Mouse (Mus musculus): ENCODE results near the gene Rhoj.
"Not testable (repeated sequence)": the region's sequence is repeated elsewhere in the genome, so short reads cannot be mapped to it uniquely, and the experiment has no call there.

The Rhoj gene

GRCm38 (mm10) chr12:75349537-75349936 is 41.4 kb downstream of the Rhoj start:
- not testable (repeated sequence) for DNase-seq (ENCODE audit: low spot score in 2 of 2)

GRCm38 (mm10) chr12:75350750-75351149 is 42.6 kb downstream of the Rhoj start:
- no peak for DNase-seq (ENCODE audit: low spot score in 2 of 2)

- no peak for DNase-seq (ENCODE audit: low spot score in 2 of 2)
Observed at GRCm38 (mm10) chr12:75351846-75352245, 43.7 kb downstream of the Rhoj start.

GRCm38 (mm10) chr12:75352410-75352809 is 44.3 kb downstream of the Rhoj start:
- DNase-seq (ENCODE audit: low spot score in 2 of 2), result no peak

- DNase-seq (ENCODE audit: low spot score in 2 of 2), result no peak
Observed at GRCm38 (mm10) chr12:75354354-75354753, 46.2 kb downstream of the Rhoj start.

- no peak for DNase-seq (ENCODE audit: low spot score in 2 of 2)
Observed at GRCm38 (mm10) chr12:75357781-75358180, 49.7 kb downstream of the Rhoj start.

GRCm38 (mm10) chr12:75358714-75359113 is 50.6 kb downstream of the Rhoj start:
- DNase-seq (ENCODE audit: low spot score in 2 of 2), result peak in 1 of 2 experiments; percentile 4

GRCm38 (mm10) chr12:75359500-75359899 is 51.4 kb downstream of the Rhoj start:
- DNase-seq (ENCODE audit: low spot score in 2 of 2), result no peak

GRCm38 (mm10) chr12:75359921-75360482 is 51.9 kb downstream of the Rhoj start:
- DNase-seq (ENCODE audit: low spot score in 2 of 2), result peak in 1 of 2 experiments; percentile 2

GRCm38 (mm10) chr12:75362456-75362855 is 54.3 kb downstream of the Rhoj start:
- DNase-seq (ENCODE audit: low spot score in 2 of 2), result no peak

GRCm38 (mm10) chr12:75364416-75364815 is 56.3 kb downstream of the Rhoj start:
- no peak for DNase-seq (ENCODE audit: low spot score in 2 of 2)

- DNase-seq (ENCODE audit: low spot score in 2 of 2), result no peak
Observed at GRCm38 (mm10) chr12:75365621-75366124, 57.6 kb downstream of the Rhoj start.

- DNase-seq (ENCODE audit: low spot score in 2 of 2), result no peak
Observed at GRCm38 (mm10) chr12:75367371-75367770, 59.2 kb downstream of the Rhoj start.

GRCm38 (mm10) chr12:75368527-75368926 is 60.4 kb downstream of the Rhoj start:
- no peak for DNase-seq (ENCODE audit: low spot score in 2 of 2)

- DNase-seq (ENCODE audit: low spot score in 2 of 2), result no peak
Observed at GRCm38 (mm10) chr12:75369418-75369851, 61.3 kb downstream of the Rhoj start.

GRCm38 (mm10) chr12:75374437-75374836 is 66.3 kb downstream of the Rhoj start:
- peak in 1 of 2 experiments; percentile 27 for DNase-seq (ENCODE audit: low spot score in 2 of 2)

- no peak for DNase-seq (ENCODE audit: low spot score in 2 of 2)
Observed at GRCm38 (mm10) chr12:75375060-75375459, 66.9 kb downstream of the Rhoj start.

GRCm38 (mm10) chr12:75376126-75376525 is 68.0 kb downstream of the Rhoj start:
- no peak for DNase-seq (ENCODE audit: low spot score in 2 of 2)

- no peak for DNase-seq (ENCODE audit: low spot score in 2 of 2)
Observed at GRCm38 (mm10) chr12:75386731-75387130, 78.6 kb downstream of the Rhoj start.

GRCm38 (mm10) chr12:75387156-75387555 is 79.0 kb downstream of the Rhoj start:
- DNase-seq (ENCODE audit: low spot score in 2 of 2), result no peak

- DNase-seq (ENCODE audit: low spot score in 2 of 2), result no peak
Observed at GRCm38 (mm10) chr12:75387846-75388245, 79.7 kb downstream of the Rhoj start.

GRCm38 (mm10) chr12:75388521-75388920 is 80.4 kb downstream of the Rhoj start:
- no peak for DNase-seq (ENCODE audit: low spot score in 2 of 2)

GRCm38 (mm10) chr12:75389308-75390135 is 81.4 kb downstream of the Rhoj start:
- peak; percentile 55 to 80 for DNase-seq (ENCODE audit: low spot score in 2 of 2)
